Mouse (Mus musculus) cerebellum, adult (tissue): ENCODE data around the gene Gpatch8.
A peak's percentile ranks its signal among the peaks of the same experiment; 100 is the strongest.

Source experiments
- ATAC-seq: cut with Nextera tagmentation; 2 replicates; pipeline ENCODE4 v1.9.2; 2017; ENCODE audit warnings: mild to moderate bottlenecking, moderate library complexity, mixed read lengths; ENCODE audit not compliant: insufficient number of reproducible peaks, low FRiP score, low TSS enrichment

Gpatch8 gene

DNA sequence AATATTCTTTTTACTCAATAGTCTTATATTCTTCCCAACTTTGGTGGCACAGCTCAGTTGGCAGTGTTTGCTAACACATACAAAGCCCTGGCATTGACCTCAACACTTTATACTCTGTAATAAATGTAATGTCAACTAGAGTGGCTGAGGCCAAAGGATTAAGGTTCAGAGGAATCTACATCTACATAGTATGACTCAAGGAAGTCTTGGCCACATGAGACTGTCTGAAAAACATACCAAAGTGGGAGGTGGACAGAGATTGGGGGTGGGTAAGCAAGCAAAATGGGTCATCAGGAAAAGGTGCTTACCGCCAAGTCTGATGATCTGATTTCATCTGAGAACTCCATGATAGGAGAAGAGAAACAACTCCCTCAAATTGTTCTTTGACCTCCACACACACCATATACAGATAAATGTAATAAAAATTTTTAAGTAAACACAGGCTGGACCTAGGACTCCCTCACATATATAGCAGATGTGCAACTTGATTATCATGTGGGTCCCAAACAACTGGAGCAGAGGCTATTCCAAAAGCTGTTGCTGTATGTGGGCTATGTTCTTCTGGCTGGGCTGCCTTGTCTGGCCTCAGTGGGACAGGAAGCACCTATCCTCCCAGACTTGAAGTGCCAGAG lies 41.3 kb downstream of the Gpatch8 start:
- ATAC-seq: no peak

DNA sequence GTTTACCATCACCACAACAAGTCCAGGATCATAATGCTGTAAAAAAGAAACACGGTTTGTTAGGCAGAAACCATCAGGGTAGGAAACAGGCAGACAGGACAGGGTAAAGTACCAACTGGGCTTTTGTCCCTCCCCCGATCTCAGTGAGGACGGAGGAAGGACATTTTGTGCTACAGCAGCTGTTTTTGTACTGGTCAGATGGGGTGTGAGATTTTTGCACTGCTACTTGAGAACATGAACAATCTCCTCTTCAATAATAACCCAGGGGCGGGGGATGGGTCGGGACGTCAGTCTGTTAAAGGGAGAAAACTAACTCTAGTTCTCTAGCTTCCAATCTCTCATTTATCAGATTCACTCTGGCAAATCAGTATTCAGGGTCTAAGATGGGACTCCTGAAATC lies 46.0 kb downstream of the Gpatch8 start:
- ATAC-seq: no peak

DNA sequence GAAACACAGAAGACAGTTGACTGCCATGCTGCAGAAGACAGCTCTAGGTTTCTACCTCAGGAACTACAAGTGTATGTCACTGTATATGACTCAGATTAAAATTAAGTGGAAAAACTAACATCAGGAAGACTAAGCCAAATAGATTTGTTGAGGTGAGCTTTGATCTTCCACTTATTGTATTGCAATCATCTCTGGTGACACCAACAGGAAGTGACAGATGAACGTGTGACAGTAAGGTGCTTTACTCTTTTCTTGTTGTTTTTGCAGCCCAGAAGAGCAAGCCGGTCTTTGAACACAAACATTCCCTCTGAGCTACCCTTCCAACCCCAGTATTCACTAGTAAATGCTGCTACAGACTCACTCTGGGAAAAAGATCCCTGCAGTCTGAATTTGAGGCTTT lies 59.5 kb downstream of the Gpatch8 start:
- ATAC-seq: no peak

DNA sequence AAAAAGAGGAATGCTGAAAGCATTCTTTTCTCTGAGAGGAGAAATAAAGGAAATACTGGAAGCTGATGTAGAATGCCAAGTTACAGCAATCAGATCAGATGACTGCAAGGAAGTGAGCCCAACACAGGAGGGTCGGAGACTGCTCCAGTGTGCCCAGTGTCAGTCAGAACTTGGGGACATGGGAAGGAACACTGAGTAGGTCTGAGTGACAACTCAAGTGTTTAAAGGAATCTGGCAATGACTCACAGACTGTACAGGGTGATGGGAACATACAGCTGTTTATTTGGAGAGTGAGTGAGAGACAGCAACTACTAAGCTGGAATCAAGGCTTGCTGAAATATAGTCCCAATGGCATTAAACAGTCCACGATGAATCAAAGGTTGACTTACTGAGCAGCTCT lies 60.0 kb downstream of the Gpatch8 start:
- ATAC-seq: no peak

DNA sequence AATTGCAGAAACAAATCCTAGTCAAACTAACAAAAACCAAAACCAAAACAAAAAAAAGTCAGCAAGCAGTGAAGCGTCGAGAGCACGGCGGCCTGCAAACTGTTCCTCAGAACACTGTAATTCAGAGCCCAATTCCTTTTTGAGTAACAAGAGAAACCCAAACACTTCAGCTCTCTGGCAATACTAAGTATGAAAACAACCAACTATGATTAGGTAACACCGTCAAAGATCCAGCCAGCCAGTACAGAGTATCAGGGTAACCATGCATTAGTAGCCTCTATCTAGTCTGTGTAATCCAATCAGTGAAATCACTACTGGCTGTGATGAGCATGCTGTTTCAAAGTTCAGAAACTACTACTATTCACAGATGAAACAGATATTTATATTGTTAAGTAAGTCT lies 60.5 kb downstream of the Gpatch8 start:
- no peak for ATAC-seq

DNA sequence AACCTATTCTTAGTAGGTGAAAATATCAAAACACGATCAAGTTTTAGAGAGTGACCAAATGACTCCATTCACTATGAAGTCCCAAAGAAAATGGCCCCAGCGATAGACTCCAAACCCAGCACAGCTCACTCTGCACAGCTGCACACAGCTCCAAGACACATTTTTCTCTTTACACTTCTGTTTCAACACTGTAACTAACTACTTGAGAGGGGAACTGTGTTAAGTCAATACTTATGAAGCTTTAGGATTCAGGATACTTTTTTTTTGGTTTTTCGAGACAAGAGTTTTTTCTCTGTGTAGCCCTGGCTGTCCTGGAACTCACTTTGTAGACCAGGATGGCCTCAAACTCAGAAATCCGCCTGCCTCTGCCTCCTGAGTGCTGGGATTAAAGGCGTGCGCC lies 61.1 kb downstream of the Gpatch8 start:
- no peak for ATAC-seq

DNA sequence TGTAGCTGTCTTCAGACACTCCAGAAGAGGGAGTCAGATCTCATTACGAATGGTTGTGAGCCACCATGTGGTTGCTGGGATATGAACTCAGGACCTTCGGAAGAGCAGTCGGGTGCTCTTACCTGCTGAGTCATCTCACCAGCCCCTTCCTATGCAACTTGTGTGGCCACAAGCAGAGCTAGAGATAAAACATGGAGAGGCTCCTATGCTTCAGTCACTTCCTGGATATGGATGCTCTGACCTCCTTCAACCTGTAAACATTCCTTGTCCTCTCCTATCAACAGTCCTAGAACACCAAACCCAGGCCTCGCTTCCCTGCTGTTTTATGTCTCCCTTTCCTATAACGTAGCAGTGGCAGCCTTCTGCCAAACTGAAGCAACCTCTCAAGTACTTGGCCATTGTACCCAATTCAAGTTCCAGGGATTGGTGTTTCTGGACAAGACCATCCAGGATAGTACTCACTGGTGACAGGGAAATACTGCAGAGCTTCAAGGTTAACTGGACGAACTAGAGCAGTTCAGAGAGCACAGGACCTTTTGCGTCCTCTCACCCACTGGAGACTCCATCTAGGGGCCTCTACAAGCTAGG lies 62.0 kb downstream of the Gpatch8 start:
- ATAC-seq: no peak

DNA sequence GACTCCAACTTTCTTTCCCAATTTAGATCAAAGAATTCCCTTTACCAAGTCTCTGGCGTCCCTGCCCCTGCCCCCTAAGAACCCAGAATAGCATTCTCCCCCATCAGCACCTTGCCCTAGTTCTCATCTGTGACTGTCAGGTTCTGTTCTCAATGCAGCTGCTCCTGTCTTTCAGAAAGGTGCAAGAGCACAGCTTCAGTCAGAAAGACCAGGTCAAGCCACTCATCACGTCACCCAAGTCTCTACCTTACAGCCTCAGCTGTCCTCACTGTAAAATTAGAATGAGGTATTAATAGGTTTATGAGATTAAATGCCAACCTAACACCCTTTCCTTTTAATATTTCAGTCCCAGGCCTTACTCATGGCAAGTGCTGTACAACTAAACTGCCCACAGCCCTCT lies 63.0 kb downstream of the Gpatch8 start:
- no peak for ATAC-seq

DNA sequence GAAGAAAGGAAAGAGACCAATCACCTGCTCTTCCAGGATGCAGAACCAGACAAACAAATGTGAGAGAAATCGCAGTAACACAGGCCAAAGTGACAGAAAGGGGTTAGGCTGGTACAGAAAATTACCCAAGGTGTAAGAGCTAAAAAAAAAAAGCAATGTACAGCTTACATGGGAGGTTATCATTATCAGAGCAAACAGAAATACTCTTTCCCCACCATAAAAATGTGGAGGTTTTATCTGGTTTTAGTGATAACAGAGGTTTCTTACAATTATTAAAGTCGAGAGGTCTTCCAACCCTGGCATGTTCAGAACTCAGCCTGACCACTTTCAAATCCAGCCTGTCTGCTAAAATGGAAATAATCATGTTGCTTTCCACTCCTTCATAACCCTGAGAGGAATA lies 68.3 kb downstream of the Gpatch8 start:
- no peak for ATAC-seq

DNA sequence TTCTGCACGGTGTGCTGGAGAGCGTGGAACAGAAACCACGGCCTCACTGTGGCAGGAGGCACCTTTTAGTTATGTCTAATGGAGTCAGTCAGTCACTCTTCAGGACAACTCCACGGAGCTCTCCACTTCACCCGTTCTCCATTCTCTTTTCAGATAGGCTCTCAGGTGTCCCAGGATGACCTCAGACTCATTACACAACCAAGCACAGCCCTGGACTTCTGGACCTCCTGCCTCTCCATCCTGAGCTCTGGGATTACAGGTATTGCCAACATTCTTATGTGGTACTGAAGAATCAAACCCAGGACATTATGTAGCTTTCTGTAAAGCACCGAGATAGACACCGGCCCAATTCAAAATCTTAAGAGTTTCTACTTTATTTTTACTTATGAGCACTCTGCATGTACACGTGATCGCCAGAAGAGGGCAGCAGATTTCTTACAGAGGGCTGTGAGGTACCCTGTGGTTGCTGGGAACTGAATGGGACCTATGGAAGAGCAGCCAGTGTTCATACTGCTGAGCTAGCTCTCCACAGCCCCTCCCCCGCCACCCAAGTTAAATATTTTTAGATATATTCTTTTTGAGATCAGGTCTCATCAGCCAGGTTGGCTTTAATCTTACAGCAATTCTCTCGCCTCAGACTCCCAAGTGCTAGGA lies 69.3 kb downstream of the Gpatch8 start:
- ATAC-seq: no peak; the same call in 1 of the 2 replicates

DNA sequence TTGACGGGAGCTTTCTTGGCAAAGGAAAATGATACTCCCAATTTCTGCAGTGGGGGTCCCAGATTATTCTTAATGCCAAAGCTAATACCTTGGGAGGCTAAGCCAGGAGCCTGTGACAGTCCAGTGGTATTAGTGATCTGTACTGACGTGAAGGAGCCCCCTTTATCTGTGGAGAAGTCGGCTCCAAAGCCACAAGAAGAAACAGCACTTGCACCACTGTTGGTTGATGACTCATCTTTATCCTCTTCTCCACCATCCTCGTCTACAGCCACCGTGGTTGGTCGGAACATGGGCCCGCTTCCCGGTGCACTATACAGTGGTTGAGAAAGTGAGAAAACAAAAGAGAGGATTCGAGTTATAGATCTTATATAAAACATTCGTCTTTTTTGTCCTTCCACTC lies 74.4 kb downstream of the Gpatch8 start:
- no peak for ATAC-seq

DNA sequence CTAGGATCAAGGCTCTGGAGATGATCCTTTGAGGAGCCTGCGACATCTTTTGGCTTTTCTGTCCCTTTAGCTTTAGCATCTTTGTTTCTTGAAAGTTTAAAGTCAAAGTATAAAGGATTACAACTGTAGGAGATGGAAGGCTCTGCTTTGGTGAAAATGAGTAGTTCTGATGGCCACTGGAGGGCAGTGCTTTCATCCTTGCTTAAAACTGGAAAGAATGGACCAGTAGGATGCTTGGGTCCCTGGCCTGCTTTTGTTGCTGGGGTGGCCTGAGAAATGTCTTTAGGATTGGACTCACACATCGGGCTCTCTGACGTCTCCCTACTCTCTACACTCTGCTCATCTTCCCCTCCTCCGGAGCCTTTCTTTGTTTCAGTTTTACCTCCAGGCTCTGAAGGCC lies 75.3 kb downstream of the Gpatch8 start:
- ATAC-seq: no peak

DNA sequence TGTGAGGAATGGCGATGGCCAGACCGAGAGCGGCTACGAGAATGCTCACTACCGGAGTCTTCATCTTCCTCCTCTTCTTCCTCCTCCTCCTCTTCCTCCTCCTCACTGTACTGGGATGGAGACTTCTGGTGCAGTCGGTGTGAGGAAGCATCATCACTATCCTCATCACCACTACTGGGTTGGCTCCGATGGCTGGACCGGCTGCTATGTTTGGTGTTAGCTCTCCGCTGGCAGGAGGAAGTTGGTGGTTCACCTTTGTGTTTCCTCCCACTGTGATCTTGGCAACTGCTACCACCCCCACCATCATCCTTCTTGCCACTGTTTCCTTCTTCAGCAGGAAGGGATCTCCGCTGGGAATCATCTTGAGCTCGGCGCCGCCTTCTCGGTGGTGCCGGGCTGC lies 76.1 kb downstream of the Gpatch8 start:
- no peak for ATAC-seq

DNA sequence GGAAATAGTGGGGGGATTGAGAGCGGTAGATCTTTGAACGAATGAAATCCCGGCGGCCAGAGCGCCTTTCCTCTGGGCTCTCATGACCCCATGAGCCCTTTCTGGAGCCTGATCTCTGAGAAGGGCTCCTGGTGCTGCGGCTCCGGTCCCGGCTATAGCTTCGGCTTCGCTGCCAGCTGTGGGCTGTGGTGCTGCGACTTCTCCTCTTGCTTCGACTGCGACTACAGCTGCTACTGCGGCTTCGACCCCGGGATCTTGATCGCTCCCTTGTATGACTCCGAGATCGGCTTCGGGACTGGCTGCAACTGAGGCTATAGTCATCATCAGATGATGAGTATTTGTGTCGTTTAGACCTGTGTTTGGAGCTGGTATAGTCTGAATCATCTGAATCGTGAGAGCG lies 76.6 kb downstream of the Gpatch8 start:
- ATAC-seq: no peak

DNA sequence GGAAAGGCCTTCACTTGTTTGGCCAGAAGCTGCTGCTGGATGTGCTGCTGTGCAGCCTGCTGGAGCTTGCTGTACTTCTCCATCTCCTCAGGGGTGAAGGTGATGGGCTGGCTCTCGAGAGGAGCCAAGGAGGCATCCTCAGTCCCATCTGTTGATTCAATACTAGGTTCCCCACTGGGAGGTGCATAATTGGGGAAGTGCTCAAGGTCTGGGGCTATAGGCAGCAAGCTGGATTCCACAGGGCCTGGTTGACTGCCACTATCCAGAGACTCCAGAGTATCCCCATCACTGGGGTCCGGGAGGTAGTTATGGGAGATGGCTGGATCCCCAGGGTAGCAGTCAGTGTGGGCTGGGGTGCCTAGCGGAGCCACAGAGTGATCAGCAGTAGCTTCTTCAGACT lies 77.5 kb downstream of the Gpatch8 start:
- ATAC-seq: no peak

DNA sequence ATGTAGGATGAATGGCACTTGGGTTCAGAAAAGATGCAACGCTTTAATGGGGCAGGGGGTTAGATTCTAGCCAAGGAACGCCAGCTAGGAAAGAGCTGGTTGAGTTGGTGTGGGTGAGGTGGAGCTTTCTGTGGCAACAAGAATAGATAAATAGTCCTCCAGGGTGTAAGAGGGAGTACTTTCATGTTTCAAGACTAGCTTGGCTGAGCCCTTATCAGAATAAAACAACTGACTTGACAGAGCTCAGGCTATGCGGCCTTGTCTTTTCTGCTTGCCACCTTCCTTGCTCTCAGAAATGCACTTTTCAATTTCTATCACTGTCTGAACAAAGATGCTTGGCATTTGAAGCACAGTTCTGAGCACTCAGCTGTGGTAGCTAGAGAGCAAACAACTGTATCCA lies 81.2 kb downstream of the Gpatch8 start:
- ATAC-seq: no peak

DNA sequence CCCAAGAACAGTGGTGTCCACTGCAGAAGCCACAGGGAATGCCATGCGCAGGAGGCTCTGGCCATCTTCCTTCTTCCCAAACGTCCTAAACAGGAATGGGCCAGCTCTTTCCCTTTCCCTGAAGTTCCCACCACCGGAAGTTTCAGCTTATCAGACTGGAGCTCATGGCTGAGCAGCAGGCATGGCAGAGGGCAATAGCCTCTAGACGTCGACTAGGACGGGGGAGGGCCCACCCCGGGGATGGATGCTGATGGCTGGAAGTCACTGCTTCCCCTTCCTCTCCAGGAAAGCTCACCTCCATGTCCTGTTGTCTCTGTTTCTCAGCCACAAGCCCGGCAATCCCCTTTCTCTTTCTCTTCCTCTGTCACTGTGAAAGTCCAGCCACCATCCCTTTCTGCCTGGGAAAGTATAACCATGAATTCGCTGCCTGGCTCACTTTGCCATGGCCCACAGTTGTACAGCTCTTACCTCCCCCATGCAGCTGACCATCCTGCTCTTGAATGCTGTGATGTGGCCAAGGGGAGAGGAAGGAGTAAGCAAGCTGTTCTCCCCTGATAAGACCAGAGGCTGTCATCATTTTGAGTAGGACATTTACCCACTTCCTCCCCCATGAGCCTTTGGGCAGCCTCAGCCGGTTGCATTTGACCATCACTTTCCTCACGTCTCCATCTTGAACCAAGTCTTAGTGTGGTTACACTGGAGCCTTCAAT lies 86.4 kb downstream of the Gpatch8 start, which contains the start of gene Itga2b:
TSS of gene Itga2b (minus strand) at position 475 of the 710 bp plus-strand sequence.
- ATAC-seq: no peak

DNA sequence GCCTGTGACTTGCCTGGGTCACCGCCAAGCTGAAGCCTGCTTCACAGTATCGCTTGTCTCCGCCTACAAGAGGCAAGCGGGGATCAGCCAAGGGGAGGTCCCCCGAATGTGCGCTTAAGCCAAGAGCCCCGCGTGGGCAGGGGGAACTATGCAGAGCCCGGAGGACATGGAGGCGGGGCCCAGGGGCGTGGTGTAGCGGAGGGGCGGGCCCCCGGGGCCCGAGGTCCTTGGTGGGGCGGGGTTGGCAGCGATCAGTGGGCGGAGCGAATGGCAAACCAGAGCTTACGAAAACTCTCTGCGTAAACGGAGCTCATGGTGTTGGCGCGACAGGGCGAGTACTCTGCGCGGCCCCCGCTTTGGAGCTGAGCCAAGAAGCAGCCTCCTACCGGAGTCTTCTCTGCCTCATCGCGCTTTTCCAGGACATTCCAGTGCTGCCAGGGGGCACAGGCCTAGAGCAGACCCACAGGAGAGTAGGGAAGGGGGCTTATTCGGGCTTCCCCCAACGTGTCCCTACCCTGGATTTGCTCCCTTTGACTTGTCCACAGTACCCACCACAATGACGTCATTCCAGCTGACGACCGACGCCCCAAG lies 89.1 kb downstream of the Gpatch8 start:
- ATAC-seq: peak; percentile 70; the same call in 1 of the 2 replicates

DNA sequence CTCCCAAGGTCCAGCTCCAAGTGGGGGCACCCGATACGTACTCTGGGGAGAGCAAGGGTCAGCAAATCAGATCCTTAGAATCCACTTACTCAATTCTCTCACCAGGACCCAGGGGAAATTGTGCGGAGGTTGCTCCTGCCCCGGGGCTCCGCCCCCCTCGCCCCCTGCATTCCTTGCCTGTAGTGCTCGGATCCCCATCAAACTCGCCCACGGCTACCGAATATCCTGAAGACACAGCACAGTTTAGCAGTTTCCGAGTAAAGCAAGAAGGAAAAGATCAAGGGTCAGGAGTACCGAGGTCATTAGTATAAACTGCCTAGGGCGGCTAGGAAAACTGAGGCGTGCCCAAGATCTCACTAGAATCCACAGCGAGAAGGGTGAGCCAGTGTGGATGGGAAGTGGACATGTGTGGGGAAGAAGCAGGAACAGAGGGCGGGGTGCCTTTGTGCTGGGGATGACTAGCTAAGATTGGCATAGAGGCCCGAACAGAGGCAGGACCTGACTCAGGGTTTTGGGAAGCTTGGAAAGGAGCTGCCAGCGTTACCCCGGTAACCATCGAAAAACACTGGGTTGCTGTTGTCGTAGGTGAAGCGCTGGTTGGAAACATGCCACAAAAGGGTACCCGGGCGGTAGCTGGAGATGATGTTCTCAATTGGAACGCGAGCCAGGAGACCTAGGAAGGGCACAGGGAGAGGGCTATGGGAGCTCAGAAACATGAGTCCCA lies 90.3 kb downstream of the Gpatch8 start:
- no peak for ATAC-seq

DNA sequence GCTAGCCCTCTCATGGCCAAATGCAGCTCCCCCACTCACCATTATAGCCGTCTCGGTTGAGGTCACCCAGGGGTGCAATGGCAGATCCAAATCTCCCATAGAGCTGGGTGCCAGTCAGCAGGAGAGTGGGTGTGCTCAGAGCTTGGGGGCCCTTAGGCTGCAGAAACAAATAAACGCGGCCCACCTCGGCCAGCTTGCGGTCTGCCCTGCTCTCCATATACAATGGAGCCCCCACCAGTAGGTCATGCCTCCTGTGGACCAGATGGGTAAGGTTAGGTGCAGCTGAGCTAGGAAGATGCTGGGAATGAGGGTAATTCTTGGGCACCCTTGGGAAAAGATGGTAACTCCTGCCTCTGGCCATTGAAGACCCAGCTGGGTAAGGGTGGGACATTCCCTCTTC lies 91.3 kb downstream of the Gpatch8 start:
- ATAC-seq: no peak
